Mouse (Mus musculus) spleen, adult 2 months (tissue): ENCODE measurements around the gene Gm44790. TPM values are rescaled to one million over a fixed set of nuclear protein-coding genes. Genes with fewer than 3 reads are reported as not detected.

Source experiments
- DNase-seq, 2 experiments: peaks; one replicate each; pipeline versions ENCODE4 v3.0.0 to v3.0.0-alpha.2; 2012 to 2021; ENCODE audit warnings: low spot score in 2 of 2, low read depth in 1 of 2
- H3K27ac ChIP-seq: fragments of 200-500 bp; 2 replicates; pipeline ENCODE4 v1.5.1; 2012; ENCODE audit warnings: low read length, inconsistent platforms; ENCODE audit not compliant: insufficient read depth
- H3K27me3 ChIP-seq: fragments of 200-500 bp; 2 replicates; pipeline ENCODE4 v1.6.1; 2012; ENCODE audit warnings: mild to moderate bottlenecking, moderate library complexity, low read length, inconsistent platforms; ENCODE audit not compliant: control insufficient read depth, insufficient read depth
- H3K36me3 ChIP-seq: fragments of 200-500 bp; 2 replicates; pipeline ENCODE4 v1.6.1; 2012; ENCODE audit warnings: mild to moderate bottlenecking, low read length, inconsistent platforms; ENCODE audit not compliant: control insufficient read depth, insufficient read depth
- H3K4me1 ChIP-seq: fragments of 200-500 bp; 2 replicates; pipeline ENCODE4 v1.6.1; 2011; ENCODE audit warnings: inconsistent platforms; ENCODE audit not compliant: control insufficient read depth, insufficient read depth, insufficient read length
- H3K4me3 ChIP-seq: fragments of 200-500 bp; 2 replicates; pipeline ENCODE4 v1.5.1; 2011; ENCODE audit warnings: mild to moderate bottlenecking, inconsistent platforms; ENCODE audit not compliant: insufficient read depth, insufficient read length; ENCODE audit errors: extremely low read depth
- CTCF ChIP-seq: fragments of 200-500 bp; IDR thresholded peaks from 2 replicates; pipeline ENCODE4 v1.5.1; 2011; ENCODE audit warnings: mild to moderate bottlenecking, inconsistent platforms; ENCODE audit not compliant: insufficient read depth, insufficient read length, insufficient replicate concordance; ENCODE audit errors: extremely low read depth
- POLR2A ChIP-seq: fragments of 200-500 bp; IDR thresholded peaks from 2 replicates; pipeline ENCODE4 v1.6.1; 2011; ENCODE audit warnings: low read depth, low read length, inconsistent platforms
- WGBS: fragments of 180-500 bp; shearing (Covaris S2); methylation state at CpG from one replicate; pipeline ENCODE4 v1.1.7; 2018; 5-methylcytosine and 5-hydroxymethylcytosine counted together
- polyA plus RNA-seq: library from polyadenylated mRNA; depleted of rRNA; stranded (reverse); fragments of >200 nt; gene quantifications from 2 replicates; pipeline ENCODE4 v1.2.3, GENCODE M21; 2012

The Gm44790 gene
- polyA plus RNA-seq, 1 experiment = 8.5 TPM

DNA sequence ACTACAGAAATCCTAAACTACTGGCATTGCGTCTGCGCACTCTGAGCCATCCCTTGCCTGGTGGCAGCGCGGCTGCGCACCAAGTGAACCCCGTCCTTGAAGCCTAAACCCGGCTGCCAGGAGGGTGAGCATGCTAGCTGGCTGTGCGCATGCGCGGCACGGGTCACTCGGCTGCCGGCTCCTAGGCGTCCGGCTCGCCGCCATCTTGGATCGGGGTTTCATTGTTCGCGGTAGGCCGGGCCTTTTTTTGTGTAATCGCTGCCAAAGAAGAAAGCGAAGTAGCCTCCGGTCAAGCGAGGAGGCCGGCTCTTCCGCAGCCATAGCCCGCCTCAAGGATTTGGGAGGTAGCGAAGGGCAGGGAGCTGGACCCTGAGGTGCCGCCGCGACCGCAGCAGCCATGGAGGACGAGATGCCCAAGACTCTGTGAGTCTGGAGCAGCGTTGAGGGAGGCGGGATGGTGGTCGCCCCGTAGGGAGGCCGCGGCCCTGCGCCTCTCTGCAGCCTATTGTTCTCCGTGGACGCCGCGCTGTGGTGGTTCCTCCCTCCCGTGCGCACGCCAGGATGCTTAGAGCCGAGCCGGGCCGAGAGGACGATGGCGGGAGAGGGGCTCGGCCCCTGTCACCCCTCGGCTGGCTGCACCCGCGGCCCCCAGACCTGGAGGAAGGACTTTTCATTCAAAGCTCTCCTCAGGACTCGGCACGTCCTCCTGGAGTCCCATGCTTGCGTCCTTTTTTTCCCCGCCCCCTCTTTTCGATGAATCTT lies 22.2 kb upstream of the Gm44790 start, which contains the start of gene Tia1:
TSS of gene Tia1 (plus strand) at position 120 of the 762 bp plus-strand sequence.
- TF ChIP-seq CTCF = no peak
- no peak for TF ChIP-seq POLR2A
- peak within 1 kb of the TSS; percentile 88 for H3K4me3 ChIP-seq

DNA sequence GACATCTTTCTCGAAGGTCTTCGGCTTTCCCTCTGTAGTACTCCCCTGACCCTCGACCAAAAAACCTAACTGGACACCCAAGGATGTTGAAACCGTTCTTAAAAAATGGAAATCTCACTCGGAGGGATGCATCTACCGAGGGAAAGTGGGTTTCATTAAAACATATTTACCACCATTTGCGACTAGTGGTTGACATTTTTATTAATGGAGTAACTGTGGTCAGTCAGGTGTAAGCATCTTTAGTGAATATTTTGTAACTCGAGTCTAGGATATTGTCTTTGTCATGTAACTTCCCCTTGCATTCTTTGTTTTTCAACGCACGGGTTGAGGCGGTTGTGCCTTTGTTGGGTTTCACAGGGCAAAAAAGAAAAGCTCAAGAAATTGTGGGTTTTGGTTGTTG lies 21.5 kb upstream of the Gm44790 start:
- H3K4me1 ChIP-seq = peaks cover 3% of the 10 kb centered on the region; the same call in 1 of the 2 replicates
- no peaks in the 10 kb centered on the region for H3K27me3 ChIP-seq
- no peak overlapping the region; the same call in 1 of the 2 replicates for H3K27ac ChIP-seq
- H3K36me3 ChIP-seq = peaks cover 3% of the 10 kb centered on the region; the same call in 1 of the 2 replicates
- peak overlapping the region; percentile 88 for H3K4me3 ChIP-seq
- under 1% methylated on average over 11 of the region's 11 CpGs for WGBS
- DNase-seq = no peak
- TF ChIP-seq POLR2A (no peak), CTCF (no peak)

More for the DNA sequence above, 22.2 kb upstream of the Gm44790 start, which contains the start of gene Tia1:
- H3K36me3 ChIP-seq = peaks cover 3% of the 10 kb centered on the region; the same call in 1 of the 2 replicates
- peak within 1 kb of the TSS; percentile 90 for H3K27ac ChIP-seq
- no peaks in the 10 kb centered on the region for H3K27me3 ChIP-seq
- peak; percentile 93 to 95 for DNase-seq
- H3K4me1 ChIP-seq = peaks cover 3% of the 10 kb centered on the region; the same call in 1 of the 2 replicates
- under 1% methylated on average over 61 of the region's 62 CpGs for WGBS

- DNase-seq = no peak
- Histone ChIP-seq H3K36me3 (peaks cover 3% of the 10 kb centered on the region; the same call in 1 of the 2 replicates), H3K4me3 (no peak overlapping the region), H3K27ac (no peak overlapping the region), H3K4me1 (peaks cover 3% of the 10 kb centered on the region; the same call in 1 of the 2 replicates), H3K27me3 (no peaks in the 10 kb centered on the region)
- TF ChIP-seq CTCF = no peak
- TF ChIP-seq POLR2A = no peak
Observed at GRCm38 (mm10) chr6:86406306-86406705, 20.2 kb upstream of the Gm44790 start.

DNA sequence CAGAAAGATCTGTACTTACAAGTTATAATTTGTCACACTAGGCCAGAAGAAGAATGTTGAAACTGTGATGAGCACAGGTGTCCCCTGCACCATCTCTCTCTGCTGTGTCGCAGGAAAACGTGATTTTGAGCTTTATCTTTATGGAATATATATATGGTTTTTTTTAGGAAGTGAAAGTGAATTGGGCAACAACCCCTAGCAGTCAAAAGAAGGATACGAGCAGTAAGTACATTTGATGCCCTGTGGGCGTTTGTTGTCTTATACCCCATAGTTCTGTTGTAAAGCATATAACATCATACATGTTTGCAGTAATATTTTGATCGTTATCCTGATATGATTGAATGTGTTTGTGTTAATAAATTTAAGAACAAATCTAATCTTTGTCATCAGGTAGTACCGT lies 7.7 kb upstream of the Gm44790 start:
- Histone ChIP-seq H3K36me3 (peaks cover 33% of the 10 kb centered on the region), H3K4me3 (no peak overlapping the region), H3K4me1 (no peaks in the 10 kb centered on the region), H3K27ac (no peak overlapping the region), H3K27me3 (no peaks in the 10 kb centered on the region)
- no peak for DNase-seq
- WGBS = 64% methylated on average over 6 of the region's 6 CpGs
- no peak for TF ChIP-seq POLR2A
- TF ChIP-seq CTCF = no peak

DNA sequence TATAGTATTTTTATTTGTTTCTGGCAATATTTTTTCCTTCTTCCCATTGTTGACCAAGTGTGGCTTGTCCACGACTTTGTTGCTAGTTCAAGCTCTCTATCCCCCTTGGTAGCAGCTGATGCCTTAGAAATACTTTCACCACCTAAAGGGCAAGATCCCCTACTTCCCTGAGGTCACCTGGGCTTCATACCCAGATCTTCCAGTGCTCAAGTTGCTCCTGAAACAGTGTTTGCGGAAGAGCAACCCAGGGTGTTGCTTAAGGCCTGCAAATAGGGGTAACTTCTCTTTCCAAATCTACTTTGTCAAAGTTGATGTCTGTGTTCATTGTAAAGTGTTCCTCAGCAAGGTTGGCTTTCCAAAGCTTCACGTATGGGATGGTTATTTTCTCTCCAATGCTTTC lies 7.2 kb upstream of the Gm44790 start:
- 90% methylated on average over 3 of the region's 3 CpGs for WGBS
- H3K4me3 ChIP-seq = no peak overlapping the region
- peaks cover 35% of the 10 kb centered on the region for H3K36me3 ChIP-seq
- no peak for TF ChIP-seq POLR2A
- no peak for TF ChIP-seq CTCF
- no peaks in the 10 kb centered on the region for H3K4me1 ChIP-seq
- no peak for DNase-seq
- H3K27ac ChIP-seq = no peak overlapping the region
- H3K27me3 ChIP-seq = no peaks in the 10 kb centered on the region

DNA sequence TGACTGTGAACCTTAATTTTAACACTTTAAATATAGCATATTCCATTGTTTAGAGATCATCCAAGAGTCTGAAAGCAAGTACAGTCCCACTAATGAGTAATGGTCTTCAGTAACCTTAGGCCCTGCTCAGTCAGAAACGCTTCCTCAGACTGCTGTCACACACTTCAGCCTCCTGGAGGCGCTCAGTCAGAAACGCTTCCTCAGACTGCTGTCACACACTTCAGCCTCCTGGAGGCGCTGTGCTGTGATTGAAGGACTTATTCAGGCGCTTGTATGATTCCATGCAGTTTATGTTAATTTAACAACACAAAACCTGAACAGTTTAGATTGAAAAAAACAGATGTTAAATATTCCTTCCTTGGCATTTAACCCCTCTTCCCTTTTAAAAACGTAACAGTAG lies 6.0 kb upstream of the Gm44790 start:
- H3K4me1 ChIP-seq = no peaks in the 10 kb centered on the region
- no peak for DNase-seq
- TF ChIP-seq POLR2A = no peak
- peak; percentile 3; the same call in 1 of the 2 replicates for TF ChIP-seq CTCF
- no peaks in the 10 kb centered on the region for H3K27me3 ChIP-seq
- peaks cover 38% of the 10 kb centered on the region for H3K36me3 ChIP-seq
- WGBS = 93% methylated on average over 6 of the region's 6 CpGs
- H3K27ac ChIP-seq = no peak overlapping the region
- no peak overlapping the region for H3K4me3 ChIP-seq

DNA sequence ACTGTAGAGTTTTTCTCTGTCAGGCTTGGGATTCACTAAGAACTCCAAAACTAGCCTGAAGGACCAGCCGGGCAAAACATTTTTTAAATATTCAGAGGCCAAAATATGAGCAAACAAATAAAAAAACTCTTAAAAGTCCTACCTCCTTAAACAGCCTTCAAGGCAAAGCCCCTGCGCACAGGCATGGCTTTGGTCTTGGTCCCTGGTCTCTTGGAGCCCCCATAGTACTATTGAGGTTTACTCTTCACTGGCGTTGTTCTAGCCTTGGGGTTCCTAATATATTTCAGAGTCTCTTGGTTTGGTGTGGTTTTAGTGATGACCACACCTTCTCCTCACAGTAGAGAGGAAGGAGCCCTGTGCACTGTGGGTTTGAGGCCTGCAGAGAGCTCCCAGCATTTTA lies 5.1 kb downstream of the Gm44790 start:
- no peak for TF ChIP-seq POLR2A
- TF ChIP-seq CTCF = no peak
- 89% methylated on average over 3 of the region's 3 CpGs for WGBS
- Histone ChIP-seq H3K27ac (no peak overlapping the region), H3K27me3 (no peaks in the 10 kb centered on the region), H3K4me1 (no peaks in the 10 kb centered on the region), H3K36me3 (peaks cover 19% of the 10 kb centered on the region), H3K4me3 (no peak overlapping the region)
- DNase-seq = no peak
